Mouse (Mus musculus) heart, postnatal 0 days (tissue): ENCODE results near the gene Tcea3. TPM values are rescaled to one million over a fixed set of nuclear protein-coding genes. Genes with fewer than 3 reads are reported as not detected.

Experiments
- ATAC-seq: fragments of 200-750 bp; cut with Nextera tagmentation; 2 replicates; pipeline ENCODE4 v1.8.0; 2017; ENCODE audit warnings: low read depth, moderate number of reproducible peaks, moderate library complexity; ENCODE audit not compliant: insufficient read depth
- DNase-seq: peaks from one replicate; pipeline ENCODE4 v3.0.0-alpha.2; 2016; ENCODE audit warnings: low spot score
- H3K27ac ChIP-seq: fragments of 300-500 bp; sonication (generic); 2 replicates; pipeline ENCODE4 v1.5.1; 2014; ENCODE audit warnings: low read depth, mild to moderate bottlenecking
- H3K27me3 ChIP-seq: fragments of 300-500 bp; sonication (generic); 2 replicates; pipeline ENCODE4 v1.6.1; 2014; ENCODE audit warnings: low read length, mixed read lengths; ENCODE audit not compliant: control insufficient read depth, insufficient read depth
- H3K36me3 ChIP-seq: fragments of 300-500 bp; sonication (generic); replicated peaks from 2 replicates; pipeline ENCODE4 v1.6.1; 2014; ENCODE audit warnings: low read length, mixed read lengths; ENCODE audit not compliant: control insufficient read depth, insufficient read depth
- H3K4me1 ChIP-seq: fragments of 300-500 bp; sonication (generic); 2 replicates; pipeline ENCODE4 v1.6.1; 2014; ENCODE audit warnings: antibody characterized with exemption; ENCODE audit not compliant: control insufficient read depth, insufficient read depth
- H3K4me2 ChIP-seq: fragments of 300-500 bp; sonication (generic); 2 replicates; pipeline ENCODE4 v1.6.1; 2014; ENCODE audit warnings: low read depth, mild to moderate bottlenecking, low read length, moderate library complexity
- H3K4me3 ChIP-seq: fragments of 300-500 bp; sonication (generic); 2 replicates; pipeline ENCODE4 v1.5.1; 2014; ENCODE audit warnings: low read depth, low read length
- H3K9ac ChIP-seq: fragments of 300-500 bp; sonication (generic); replicated peaks from 2 replicates; pipeline ENCODE4 v1.6.1; 2014; ENCODE audit warnings: low read depth, low read length, mixed read lengths
- H3K9me3 ChIP-seq: fragments of 300-500 bp; sonication (generic); replicated peaks from 2 replicates; pipeline ENCODE4 v1.6.1; 2016; ENCODE audit warnings: low read length; ENCODE audit not compliant: control insufficient read depth
- CTCF ChIP-seq: IDR thresholded peaks from 2 replicates; pipeline ENCODE4 v1.5.1; 2016; ENCODE audit warnings: antibody characterized with exemption, control low read depth, low read depth
- EP300 ChIP-seq: IDR thresholded peaks from 2 replicates; pipeline ENCODE4 v1.6.1; 2016; ENCODE audit warnings: antibody characterized with exemption, low read depth
- WGBS: fragments of 180-500 bp; shearing (Covaris S2); extraction: QIAGEN DNeasy Blood & Tissue Kit; methylation state at CpG from one replicate; pipeline ENCODE4 v1.1.7; 2014; 5-methylcytosine and 5-hydroxymethylcytosine counted together
- polyA plus RNA-seq: library from polyadenylated mRNA; unstranded; fragments of >200 nt; fragmentation: Nextera tagmentation; extraction: Ambion mirVana; gene quantifications from 2 replicates; pipeline ENCODE4 v1.2.1, GENCODE M21; 2015
- total RNA-seq: library from RNA; depleted of rRNA; stranded (reverse); fragments of >200 nt; gene quantifications from 2 replicates; pipeline ENCODE4 v1.2.3, GENCODE M21; 2014; ENCODE audit warnings: low replicate concordance

The Tcea3 gene
- total and polyA plus RNA-seq, 2 experiments from 2014 or later: 36.6 to 103 TPM

DNA sequence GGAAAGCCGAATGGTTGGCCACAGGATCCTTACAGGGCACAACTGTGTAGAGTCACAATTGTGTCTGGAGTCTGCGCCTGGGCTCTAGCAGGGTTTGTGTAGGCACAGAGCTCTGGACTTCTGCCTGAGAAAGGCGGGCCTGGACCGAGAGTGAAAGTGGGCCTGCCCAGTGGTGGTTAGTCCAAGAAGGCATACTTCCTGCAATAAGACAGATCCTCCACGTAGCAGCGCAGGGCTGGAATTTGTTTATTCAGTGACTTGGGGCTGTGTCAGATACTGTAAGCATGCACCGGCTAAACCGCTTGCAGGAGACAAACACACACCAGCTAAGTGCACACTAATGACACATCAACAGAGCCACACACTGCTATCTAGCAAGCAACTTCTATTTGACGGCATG, 2.3 kb downstream of the Tcea3 start:
- Histone ChIP-seq H3K9me3 (no peaks in the 10 kb centered on the region), H3K4me2 (peak overlapping the region; percentile 96), H3K36me3 (0 out of 2 replicates have a peak, but pooled peaks cover 4% of the 10 kb centered on the region), H3K9ac (peak overlapping the region; percentile 16; the same call in 1 of the 2 replicates), H3K27ac (peak overlapping the region; percentile 10), H3K27me3 (peaks cover 14% of the 10 kb centered on the region; the same call in 1 of the 2 replicates), H3K4me1 (peaks cover 16% of the 10 kb centered on the region), H3K4me3 (peak overlapping the region; percentile 84; the same call in 1 of the 2 replicates)
- WGBS: 23% methylated on average over 9 of the region's 9 CpGs
- DNase-seq (peak; percentile 62), ATAC-seq (peak; percentile 7)
- no peak for TF ChIP-seq EP300
- no peak for TF ChIP-seq CTCF

DNA sequence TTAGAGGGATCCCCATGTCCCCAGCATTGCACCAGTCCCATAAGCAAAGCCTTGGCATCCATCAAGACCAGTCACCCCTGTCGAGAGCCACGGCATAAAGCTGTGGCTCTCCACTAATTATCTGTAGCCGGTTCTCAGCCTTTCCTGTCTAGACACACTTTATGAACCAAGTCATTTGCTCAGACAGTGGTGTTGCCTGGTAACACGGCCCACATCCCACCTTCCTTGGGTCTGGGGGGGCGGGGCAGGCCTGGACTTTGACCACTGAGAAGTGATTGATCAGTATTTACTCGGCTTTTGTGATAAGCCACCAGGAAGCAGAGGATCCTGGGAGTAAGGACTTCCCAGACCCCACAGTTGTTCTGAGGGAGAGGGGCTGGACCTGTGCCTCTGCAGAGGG, 8.4 kb downstream of the Tcea3 start:
- Histone ChIP-seq H3K4me3 (no peak overlapping the region), H3K9ac (no peak overlapping the region), H3K27me3 (no peaks in the 10 kb centered on the region), H3K4me2 (no peak overlapping the region), H3K4me1 (peaks cover 2% of the 10 kb centered on the region; the same call in 1 of the 2 replicates), H3K9me3 (no peaks in the 10 kb centered on the region), H3K27ac (no peak overlapping the region), H3K36me3 (peaks cover 21% of the 10 kb centered on the region; the same call in 1 of the 2 replicates)
- DNase-seq (no peak), ATAC-seq (no peak)
- TF ChIP-seq CTCF (no peak), EP300 (no peak)
- WGBS: 49% methylated on average over 6 of the region's 6 CpGs

DNA sequence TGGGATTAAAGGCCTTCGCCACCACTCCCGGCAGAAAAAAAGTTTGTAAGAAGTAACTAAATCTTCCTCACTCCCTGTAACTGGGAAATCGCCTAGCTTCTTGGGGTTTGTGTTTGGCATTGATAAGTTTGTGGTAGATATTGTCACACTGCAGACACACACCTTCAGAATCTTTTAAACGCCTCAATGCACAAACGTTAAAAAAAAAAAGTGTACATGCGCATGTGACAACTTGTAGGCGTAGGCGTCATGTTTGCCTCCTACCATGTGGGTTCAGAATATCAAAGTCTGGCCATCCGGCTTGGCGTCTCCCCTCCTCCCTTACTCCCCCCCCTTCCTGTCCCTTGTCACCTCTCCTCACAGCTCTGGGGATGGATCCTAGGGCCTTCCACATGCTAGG, 9.2 kb downstream of the Tcea3 start:
- ATAC-seq: no peak
- WGBS: 63% methylated on average over 10 of the region's 10 CpGs
- Histone ChIP-seq H3K4me1 (peaks cover 10% of the 10 kb centered on the region), H3K4me3 (no peak overlapping the region), H3K27ac (no peak overlapping the region), H3K36me3 (peaks cover 21% of the 10 kb centered on the region; the same call in 1 of the 2 replicates), H3K27me3 (no peaks in the 10 kb centered on the region), H3K9me3 (no peaks in the 10 kb centered on the region), H3K9ac (no peak overlapping the region), H3K4me2 (no peak overlapping the region)
- TF ChIP-seq CTCF (no peak), EP300 (no peak)
- DNase-seq: no peak

DNA sequence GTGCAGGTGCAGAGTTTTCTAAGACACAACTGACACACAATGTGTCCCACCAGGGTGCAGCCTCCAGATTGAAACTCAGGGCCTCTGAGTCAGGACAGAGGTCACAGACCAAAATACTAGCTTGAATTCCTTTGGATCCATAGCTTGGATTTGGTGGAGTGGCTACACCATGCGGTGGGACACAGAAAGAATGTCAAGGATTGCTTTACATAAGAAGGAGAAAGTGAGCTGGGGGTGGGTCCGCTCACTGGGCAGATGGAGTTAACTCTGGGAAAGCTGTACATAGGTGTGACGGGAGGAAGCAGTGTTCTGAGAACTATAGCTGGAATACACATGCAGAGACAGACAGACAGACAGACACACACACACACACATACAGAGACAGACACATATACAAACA, 12.4 kb downstream of the Tcea3 start:
- WGBS: 64% methylated on average over 3 of the region's 3 CpGs
- TF ChIP-seq CTCF (no peak), EP300 (no peak)
- no peak overlapping the region for H3K9ac ChIP-seq
- ATAC-seq: no peak
- peaks cover 15% of the 10 kb centered on the region; the same call in 1 of the 2 replicates for H3K36me3 ChIP-seq
- no peak for DNase-seq
- no peaks in the 10 kb centered on the region for H3K9me3 ChIP-seq
- H3K4me3 ChIP-seq: no peak overlapping the region
- H3K27me3 ChIP-seq: no peaks in the 10 kb centered on the region
- peak overlapping the region; percentile 64 for H3K27ac ChIP-seq
- H3K4me1 ChIP-seq: peaks cover 11% of the 10 kb centered on the region
- no peak overlapping the region for H3K4me2 ChIP-seq

DNA sequence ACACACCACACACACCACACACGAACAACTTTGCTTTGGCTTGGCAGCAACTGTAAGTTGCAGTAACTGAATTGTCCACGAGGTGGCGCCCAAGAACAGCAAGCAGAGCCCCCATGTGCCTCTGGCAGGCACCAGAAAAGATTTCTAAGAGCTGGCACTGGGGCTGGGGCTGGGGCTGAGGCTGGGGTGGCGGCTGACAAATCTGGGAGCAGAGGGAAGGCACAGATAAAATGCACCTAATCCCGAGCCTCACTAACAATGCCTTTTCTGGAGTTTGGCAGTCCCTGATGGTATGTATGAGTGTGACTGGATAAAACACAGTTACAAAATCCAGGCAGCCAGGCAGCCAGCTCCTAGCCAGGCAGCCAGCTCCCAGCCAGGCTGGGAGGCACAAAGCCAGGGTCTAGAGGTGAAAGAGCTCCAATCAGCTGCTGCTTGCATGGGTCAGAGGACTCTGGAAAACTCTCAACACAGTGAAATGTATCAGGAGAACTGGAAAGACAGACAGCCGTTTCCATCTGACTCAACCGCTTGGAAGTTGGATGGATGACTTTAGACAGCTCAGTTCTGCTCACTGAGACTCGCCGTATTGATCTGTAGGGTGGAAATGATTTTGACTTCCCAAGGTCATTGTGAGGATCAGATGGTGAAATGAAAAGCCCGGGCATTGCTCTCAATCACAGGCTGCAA, 13.1 kb downstream of the Tcea3 start:
- Histone ChIP-seq H3K27me3 (no peaks in the 10 kb centered on the region), H3K36me3 (peaks cover 11% of the 10 kb centered on the region; the same call in 1 of the 2 replicates), H3K27ac (peak overlapping the region; percentile 92), H3K4me2 (no peak overlapping the region), H3K4me1 (peaks cover 11% of the 10 kb centered on the region), H3K4me3 (no peak overlapping the region), H3K9me3 (no peaks in the 10 kb centered on the region), H3K9ac (no peak overlapping the region)
- DNase-seq: peak; percentile 85
- TF ChIP-seq EP300 (peak; percentile 83; the same call in 1 of the 2 replicates), CTCF (peak; percentile 97)
- ATAC-seq: peak; percentile 90
- WGBS: 26% methylated on average over 10 of the region's 10 CpGs

DNA sequence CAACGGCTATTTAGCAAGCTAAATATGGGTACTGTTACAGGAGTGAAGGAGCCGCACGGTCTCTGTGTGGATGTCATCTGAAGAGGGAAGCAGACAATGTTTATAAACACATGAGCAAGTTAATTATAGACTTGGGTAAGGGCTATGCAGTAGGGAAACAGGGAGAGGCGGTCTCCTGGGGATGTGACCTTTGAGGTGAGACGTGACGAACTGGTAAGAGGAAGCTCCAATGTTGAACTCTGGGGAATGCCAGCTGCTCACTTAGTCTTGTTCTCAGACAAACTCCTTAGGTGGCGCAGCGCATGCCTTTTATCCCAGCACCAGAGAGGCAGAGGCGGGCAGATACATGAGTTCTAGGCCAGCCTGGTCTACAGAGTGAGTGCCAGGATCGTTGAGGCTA, 14.4 kb downstream of the Tcea3 start:
- Histone ChIP-seq H3K4me2 (no peak overlapping the region), H3K4me1 (peaks cover 11% of the 10 kb centered on the region), H3K27ac (peak overlapping the region; percentile 92), H3K9ac (no peak overlapping the region), H3K36me3 (peaks cover 6% of the 10 kb centered on the region; the same call in 1 of the 2 replicates), H3K4me3 (no peak overlapping the region), H3K27me3 (no peaks in the 10 kb centered on the region), H3K9me3 (no peaks in the 10 kb centered on the region)
- TF ChIP-seq CTCF (no peak), EP300 (no peak)
- peak; percentile 66 for DNase-seq
- WGBS: 28% methylated on average over 10 of the region's 10 CpGs
- ATAC-seq: peak; percentile 43
